Mouse (Mus musculus): ENCODE data around the gene Nck2.

Nck2 gene

GRCm38 (mm10) chr1:43593069-43593468 is 148.7 kb downstream of the Nck2 start:
- DNase-seq: no peak

GRCm38 (mm10) chr1:43594738-43595137 is 150.4 kb downstream of the Nck2 start:
- no peak for DNase-seq

- no peak for DNase-seq
These were observed 153.4 kb downstream of the Nck2 start for GRCm38 (mm10) chr1:43597731-43598130.

- no peak for DNase-seq
These were observed 155.1 kb downstream of the Nck2 start for GRCm38 (mm10) chr1:43599483-43599882.

GRCm38 (mm10) chr1:43601054-43601453 is 156.7 kb downstream of the Nck2 start:
- no peak for DNase-seq

GRCm38 (mm10) chr1:43615948-43616347 is 171.6 kb downstream of the Nck2 start:
- DNase-seq: no peak
